Mouse (Mus musculus) heart, adult 2 months (tissue): ENCODE measurements around the gene Stradb. TPM values are rescaled to one million over a fixed set of nuclear protein-coding genes. Genes with fewer than 3 reads are reported as not detected.

Experiments
- DNase-seq, 2 experiments: peaks; one replicate each; pipeline ENCODE4 v3.0.0; 2021
- H3K27ac ChIP-seq: fragments of 200-600 bp; 2 replicates; pipeline ENCODE4 v1.8.1; 2022
- H3K27me3 ChIP-seq: fragments of 200-500 bp; 2 replicates; pipeline ENCODE4 v1.6.1; 2012; ENCODE audit warnings: mild to moderate bottlenecking, low read length, inconsistent platforms, mixed read lengths; ENCODE audit not compliant: control insufficient read depth, insufficient read depth
- H3K36me3 ChIP-seq: fragments of 200-500 bp; 2 replicates; pipeline ENCODE4 v1.6.1; 2012; ENCODE audit warnings: low read length, inconsistent platforms; ENCODE audit not compliant: control insufficient read depth, insufficient read depth
- H3K4me1 ChIP-seq: fragments of 200-500 bp; 2 replicates; pipeline ENCODE4 v1.6.1; 2011; ENCODE audit warnings: low read length; ENCODE audit not compliant: control insufficient read depth, insufficient read depth
- H3K4me3 ChIP-seq: fragments of 200-600 bp; 2 replicates; pipeline ENCODE4 v1.8.1; 2022
- H3K79me2 ChIP-seq: fragments of 200-500 bp; replicated peaks from 2 replicates; pipeline ENCODE4 v1.6.1; 2012; ENCODE audit warnings: mild to moderate bottlenecking, inconsistent platforms, low read length, moderate library complexity, mixed read lengths; ENCODE audit not compliant: control insufficient read depth, insufficient read depth
- H3K9ac ChIP-seq: fragments of 200-500 bp; 2 replicates; pipeline ENCODE4 v1.6.1; 2012; ENCODE audit warnings: low read depth, mild to moderate bottlenecking, control low read depth, inconsistent platforms, low read length, mixed read lengths
- CTCF ChIP-seq: fragments of 200-600 bp; IDR thresholded peaks from 2 replicates; pipeline ENCODE4 v1.8.1; 2022; ENCODE audit warnings: antibody characterized with exemption, mild to moderate bottlenecking, moderate library complexity
- EP300 ChIP-seq: fragments of 200-500 bp; IDR thresholded peaks from 2 replicates; pipeline ENCODE4 v1.6.1; 2011; ENCODE audit warnings: low read depth, low read length, control low read depth; ENCODE audit not compliant: insufficient read depth
- POLR2A ChIP-seq: fragments of 200-500 bp; IDR thresholded peaks from 2 replicates; pipeline ENCODE4 v1.6.1; 2011; ENCODE audit warnings: mild to moderate bottlenecking, low read depth, low read length, control low read depth; ENCODE audit not compliant: insufficient read depth
- WGBS: fragments of 180-500 bp; shearing (Covaris S2); methylation state at CpG from one replicate; pipeline ENCODE4 v1.1.7; 2018; 5-methylcytosine and 5-hydroxymethylcytosine counted together
- intact Hi-C: fragments of 180-260 bp; cut with DNase I; formaldehyde crosslinking; loops from one replicate; pipeline ENCODE4 v1.15.1; 2025
- polyA plus RNA-seq: library from polyadenylated mRNA; depleted of rRNA; stranded (reverse); fragments of >200 nt; gene quantifications from 2 replicates; pipeline ENCODE4 v1.2.3, GENCODE M21; 2012
- total RNA-seq, 2 experiments: library from RNA; stranded (reverse); gene quantifications; 2 replicates each; pipeline ENCODE4 v1.2.3; 2021

Stradb gene
- total and polyA plus RNA-seq, 3 experiments, result 28.5 to 81.4 (median 61.3) TPM

DNA sequence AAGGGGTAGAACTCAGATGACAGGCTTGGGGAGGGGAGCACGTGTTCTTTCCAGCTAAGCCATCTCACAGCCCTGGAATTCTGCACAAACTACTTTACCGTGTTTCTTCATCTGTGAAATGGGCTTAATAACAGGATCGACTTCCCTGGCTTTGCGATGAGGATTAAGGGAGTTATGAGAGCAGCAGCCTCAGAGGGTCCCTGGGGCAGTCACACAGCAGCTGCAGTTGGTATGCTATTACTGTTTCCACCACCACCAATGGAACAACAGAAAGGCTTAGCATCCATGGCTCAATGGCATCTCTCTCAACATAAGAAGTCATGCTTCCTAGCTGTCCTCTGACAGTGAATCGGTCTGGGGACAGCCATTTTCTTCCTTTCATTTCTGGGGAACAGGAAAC lies 20.8 kb upstream of the Stradb start:
- Histone ChIP-seq H3K9ac (no peak overlapping the region), H3K36me3 (peaks cover 35% of the 10 kb centered on the region), H3K4me3 (no peak overlapping the region), H3K4me1 (peaks cover 44% of the 10 kb centered on the region), H3K27me3 (no peaks in the 10 kb centered on the region), H3K79me2 (peaks cover 9% of the 10 kb centered on the region), H3K27ac (peak overlapping the region; percentile 67; the same call in 1 of the 2 replicates)
- DNase-seq, result no peak
- WGBS, result 73% methylated on average over 5 of the region's 5 CpGs
- intact Hi-C loops, result no loop called here
- TF ChIP-seq POLR2A (no peak), CTCF (no peak), EP300 (no peak)

DNA sequence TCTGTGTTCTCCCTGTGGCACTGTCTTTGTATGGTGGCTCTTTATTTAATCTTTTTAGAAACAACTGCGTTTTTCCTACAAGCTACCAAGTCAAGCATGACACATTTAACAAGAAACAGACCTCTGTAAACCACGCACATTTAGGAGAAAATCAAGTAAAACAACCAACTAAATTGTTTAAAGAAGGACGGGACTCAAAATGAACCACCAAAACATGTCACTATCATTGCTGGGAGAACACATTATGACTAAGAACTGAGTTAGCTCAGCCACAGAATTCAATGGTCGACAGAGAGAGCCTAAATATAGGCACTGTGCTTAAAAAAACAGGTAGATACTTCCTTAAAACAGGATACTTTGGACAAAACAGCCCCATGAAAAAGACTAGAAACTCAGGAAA lies 20.3 kb upstream of the Stradb start:
- intact Hi-C loops, result no loop called here
- H3K36me3 ChIP-seq, result peaks cover 34% of the 10 kb centered on the region
- H3K27ac ChIP-seq, result peak overlapping the region; percentile 8; the same call in 1 of the 2 replicates
- no peak overlapping the region for H3K4me3 ChIP-seq
- H3K4me1 ChIP-seq, result peaks cover 46% of the 10 kb centered on the region
- TF ChIP-seq EP300, result no peak
- no peak for TF ChIP-seq POLR2A
- TF ChIP-seq CTCF, result no peak
- DNase-seq, result no peak
- WGBS, result 37% methylated on average over 4 of the region's 4 CpGs
- no peak overlapping the region for H3K9ac ChIP-seq
- no peaks in the 10 kb centered on the region for H3K27me3 ChIP-seq
- H3K79me2 ChIP-seq, result peaks cover 9% of the 10 kb centered on the region

DNA sequence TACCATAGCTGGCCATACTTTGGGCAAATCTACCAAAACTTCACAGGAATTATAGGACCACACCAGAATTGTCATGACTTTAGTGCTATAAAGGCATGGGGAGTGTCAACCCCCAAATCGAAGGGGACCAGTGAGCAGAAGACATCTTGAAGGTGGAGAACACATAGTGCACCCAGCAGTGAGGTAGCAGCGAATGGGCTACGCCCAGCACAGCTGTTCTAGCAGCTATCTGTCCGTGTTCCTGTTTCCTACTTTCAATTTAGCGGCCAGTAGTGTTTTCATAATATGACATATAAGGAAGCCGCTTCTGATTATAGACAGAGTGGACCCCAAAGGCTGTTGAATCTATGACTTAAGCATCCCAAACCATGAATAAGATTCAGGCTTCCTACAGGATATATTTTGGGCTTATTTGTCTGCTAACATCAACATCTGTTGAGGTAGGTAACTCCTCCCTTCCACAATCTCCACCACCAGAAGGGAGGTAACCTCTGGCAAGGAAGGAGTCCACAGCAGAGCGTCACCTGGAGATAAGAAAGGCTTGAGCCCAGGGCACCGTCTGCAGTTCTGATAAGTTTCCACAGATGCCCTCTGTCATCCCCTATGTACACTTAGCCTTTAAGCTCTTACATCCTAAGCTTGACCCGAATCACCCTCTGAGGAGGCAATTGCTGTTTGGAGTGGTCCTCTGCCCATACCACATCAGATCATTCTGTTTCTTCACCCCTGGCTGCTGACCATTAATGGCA lies 19.5 kb upstream of the Stradb start:
- no peak for DNase-seq
- TF ChIP-seq EP300, result no peak
- no peak for TF ChIP-seq POLR2A
- TF ChIP-seq CTCF, result no peak

DNA sequence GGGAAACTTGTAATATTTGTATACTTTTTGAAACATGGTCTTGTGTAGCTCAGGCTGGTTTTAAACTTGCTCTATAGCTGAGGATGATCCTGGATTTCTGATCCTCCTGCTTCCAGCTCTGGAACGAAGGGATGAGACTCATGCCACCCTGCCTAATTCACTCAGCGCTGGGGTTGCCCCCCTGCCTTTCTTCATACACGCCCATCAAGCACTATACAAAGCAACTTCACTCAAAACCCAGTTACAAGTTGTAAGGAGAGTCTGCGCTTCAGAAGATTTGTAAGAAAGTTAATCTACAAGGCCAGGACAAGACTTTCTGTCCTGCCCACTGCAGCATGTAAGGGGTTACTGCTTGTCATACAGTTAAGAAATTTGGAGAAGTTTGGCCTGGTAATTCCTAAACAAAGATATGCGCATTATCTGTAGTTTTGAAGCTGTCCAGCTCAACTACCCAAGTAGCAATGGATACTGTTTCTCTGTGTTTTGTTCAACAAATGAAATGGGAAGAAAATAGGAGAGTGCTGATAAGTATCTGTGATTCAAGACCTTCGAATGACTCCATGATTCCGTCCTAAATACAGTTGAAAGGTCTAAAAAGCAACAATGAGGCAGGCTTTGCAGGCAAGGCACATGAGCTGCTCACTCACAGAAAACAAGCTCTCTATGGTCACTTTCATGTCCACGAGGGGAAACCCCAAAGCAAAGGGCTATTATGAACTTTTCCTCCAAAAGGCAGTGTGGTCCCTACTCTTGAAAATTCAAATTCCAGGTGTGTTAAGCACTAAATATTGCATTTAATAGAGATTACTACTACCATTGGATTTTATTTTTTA lies 18.5 kb upstream of the Stradb start:
- Histone ChIP-seq H3K36me3 (peaks cover 37% of the 10 kb centered on the region), H3K9ac (no peak overlapping the region), H3K4me1 (peaks cover 46% of the 10 kb centered on the region), H3K27me3 (no peaks in the 10 kb centered on the region), H3K79me2 (peaks cover 9% of the 10 kb centered on the region), H3K4me3 (no peak overlapping the region), H3K27ac (no peak overlapping the region; the same call in none of the 2 replicates)
- intact Hi-C loops, result no loop called here
- no peak for DNase-seq
- WGBS, result 67% methylated on average over 8 of the region's 8 CpGs
- TF ChIP-seq POLR2A (no peak), EP300 (no peak), CTCF (no peak)

More for the DNA sequence above, 19.5 kb upstream of the Stradb start:
- peak overlapping the region; percentile 18 for H3K27ac ChIP-seq
- H3K79me2 ChIP-seq, result peaks cover 9% of the 10 kb centered on the region
- H3K27me3 ChIP-seq, result no peaks in the 10 kb centered on the region
- peaks cover 47% of the 10 kb centered on the region for H3K4me1 ChIP-seq
- WGBS, result 29% methylated on average over 9 of the region's 9 CpGs
- peaks cover 35% of the 10 kb centered on the region for H3K36me3 ChIP-seq
- intact Hi-C loops, result no loop called here
- no peak overlapping the region for H3K9ac ChIP-seq
- no peak overlapping the region for H3K4me3 ChIP-seq

DNA sequence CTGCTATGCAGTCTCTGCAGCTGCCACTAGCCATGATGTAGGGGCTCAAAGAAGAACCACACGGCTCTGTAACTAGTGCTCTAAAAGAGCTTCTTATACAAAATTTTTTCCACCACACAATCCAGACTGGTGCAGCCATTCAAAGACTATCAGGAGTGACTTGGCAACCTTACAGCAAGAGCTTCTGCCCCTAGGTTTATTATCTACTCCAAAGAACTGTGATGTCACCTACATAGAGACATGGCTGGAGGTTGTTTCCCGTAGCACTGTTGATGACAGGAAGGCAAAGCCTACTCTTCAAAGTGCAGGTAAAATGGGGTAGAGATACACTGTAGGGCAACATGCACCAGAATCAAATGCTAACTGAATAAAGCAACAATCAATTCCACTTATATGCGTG lies 17.6 kb upstream of the Stradb start:
- Histone ChIP-seq H3K9ac (no peak overlapping the region), H3K27me3 (no peaks in the 10 kb centered on the region), H3K4me1 (peaks cover 45% of the 10 kb centered on the region), H3K27ac (no peak overlapping the region; the same call in 1 of the 2 replicates), H3K4me3 (no peak overlapping the region), H3K36me3 (peaks cover 39% of the 10 kb centered on the region), H3K79me2 (peaks cover 8% of the 10 kb centered on the region)
- intact Hi-C loops, result no loop called here
- TF ChIP-seq POLR2A (no peak), CTCF (no peak), EP300 (no peak)
- 57% methylated on average over 3 of the region's 3 CpGs for WGBS
- DNase-seq, result no peak

DNA sequence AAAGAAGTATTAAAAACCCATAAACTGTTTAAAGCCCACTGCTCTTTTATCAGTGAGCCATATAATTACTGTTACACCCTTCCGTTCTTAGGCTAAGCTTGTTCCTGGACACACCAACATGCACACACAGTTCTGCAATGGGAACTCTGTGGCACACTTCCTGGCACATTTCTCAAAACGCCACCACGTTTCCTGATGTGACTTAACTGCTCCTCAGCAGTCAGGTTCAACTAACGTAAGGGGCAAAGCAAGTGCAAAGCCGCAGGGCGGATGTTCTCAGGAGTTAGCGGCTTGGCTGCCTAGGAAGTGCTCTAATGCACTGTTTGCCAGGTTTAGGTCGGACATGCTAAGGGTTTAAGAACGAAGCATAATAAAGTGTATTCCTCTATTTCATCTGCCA lies 17.1 kb upstream of the Stradb start:
- Histone ChIP-seq H3K27me3 (no peaks in the 10 kb centered on the region), H3K4me3 (no peak overlapping the region), H3K4me1 (peaks cover 46% of the 10 kb centered on the region), H3K79me2 (peaks cover 6% of the 10 kb centered on the region), H3K36me3 (peaks cover 39% of the 10 kb centered on the region), H3K9ac (no peak overlapping the region), H3K27ac (peak overlapping the region; percentile 3; the same call in 1 of the 2 replicates)
- WGBS, result 32% methylated on average over 9 of the region's 9 CpGs
- DNase-seq, result peak in 1 of 2 experiments; percentile 54
- TF ChIP-seq POLR2A (no peak), EP300 (no peak), CTCF (no peak)
- intact Hi-C loops, result no loop called here
